Mouse (Mus musculus) cerebellum, adult (tissue): Measurements from ENCODE around the gene Map3k14.
"Not testable (repeated sequence)": the region's sequence is repeated elsewhere in the genome, so short reads cannot be mapped to it uniquely, and the experiment has no call there.

Experiments
- ATAC-seq: cut with Nextera tagmentation; 2 replicates; pipeline ENCODE4 v1.9.2; 2017; ENCODE audit warnings: mild to moderate bottlenecking, moderate library complexity, mixed read lengths; ENCODE audit not compliant: insufficient number of reproducible peaks, low FRiP score, low TSS enrichment

Map3k14 gene

DNA sequence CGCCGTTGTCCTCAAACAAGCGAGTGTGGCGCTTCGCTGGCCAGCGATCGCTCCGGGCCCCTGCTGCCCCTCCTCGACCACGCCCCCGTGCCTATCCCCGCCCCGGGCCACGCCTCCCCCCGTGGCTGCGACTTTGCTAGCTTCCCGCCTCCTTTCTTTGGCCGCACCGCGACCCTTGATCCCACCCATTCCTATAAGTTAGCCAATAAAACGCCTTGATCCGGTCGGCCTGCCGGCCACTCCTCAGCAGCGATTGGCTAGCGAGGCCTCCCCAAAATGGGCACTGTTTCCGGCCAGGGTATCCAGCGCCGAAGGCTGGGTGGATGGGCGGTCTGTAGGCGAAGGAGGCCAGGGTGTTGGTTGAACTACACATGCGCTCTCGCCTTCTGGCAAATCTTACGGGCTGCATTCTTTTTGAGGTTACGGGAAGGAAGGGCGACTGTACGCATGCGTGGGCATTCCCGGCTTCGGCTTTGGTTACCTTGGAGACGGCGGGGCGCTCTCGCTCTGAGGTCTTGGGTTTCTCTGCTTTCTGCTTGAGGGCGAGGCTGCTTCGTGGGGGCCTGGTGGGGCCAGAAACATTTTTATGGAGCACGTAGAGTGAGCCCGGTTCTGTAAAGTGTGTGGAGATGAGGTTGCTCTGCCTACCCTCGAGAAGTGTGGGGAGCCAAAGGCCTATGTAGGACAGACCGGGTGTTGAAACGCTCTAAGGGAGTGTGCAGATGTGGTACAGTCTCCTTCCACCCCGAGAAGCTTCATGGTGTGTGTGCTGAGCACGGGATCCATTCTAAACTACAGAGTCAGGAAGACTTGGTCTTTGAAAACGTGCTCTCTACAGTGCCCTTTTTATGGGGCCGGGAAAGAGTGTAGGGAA lies at the start of gene Map3k14:
TSS of gene Map3k14 (minus strand) at position 127 of the 874 bp plus-strand sequence.
- ATAC-seq: peak; percentile 96

DNA sequence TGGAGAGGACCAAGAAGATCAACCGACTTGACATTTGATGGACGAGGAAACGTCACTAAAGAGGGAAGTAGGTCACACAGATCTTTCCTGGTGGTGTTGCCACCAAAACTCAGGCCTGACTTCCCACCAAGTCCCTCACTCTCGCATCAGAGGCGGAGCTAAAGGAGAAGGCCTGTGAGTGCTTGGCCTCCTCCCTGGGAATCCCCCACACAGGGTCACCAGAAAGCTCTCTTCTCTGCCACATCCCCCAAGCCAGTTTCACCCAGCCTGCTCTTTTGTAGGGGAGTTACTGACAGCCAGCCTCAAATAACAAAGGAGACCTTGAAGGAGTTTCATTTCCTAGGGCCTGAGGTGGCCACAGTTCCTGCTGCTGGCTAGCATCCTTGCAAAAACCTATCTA lies 48.1 kb upstream of the Map3k14 start:
- ATAC-seq: no peak

DNA sequence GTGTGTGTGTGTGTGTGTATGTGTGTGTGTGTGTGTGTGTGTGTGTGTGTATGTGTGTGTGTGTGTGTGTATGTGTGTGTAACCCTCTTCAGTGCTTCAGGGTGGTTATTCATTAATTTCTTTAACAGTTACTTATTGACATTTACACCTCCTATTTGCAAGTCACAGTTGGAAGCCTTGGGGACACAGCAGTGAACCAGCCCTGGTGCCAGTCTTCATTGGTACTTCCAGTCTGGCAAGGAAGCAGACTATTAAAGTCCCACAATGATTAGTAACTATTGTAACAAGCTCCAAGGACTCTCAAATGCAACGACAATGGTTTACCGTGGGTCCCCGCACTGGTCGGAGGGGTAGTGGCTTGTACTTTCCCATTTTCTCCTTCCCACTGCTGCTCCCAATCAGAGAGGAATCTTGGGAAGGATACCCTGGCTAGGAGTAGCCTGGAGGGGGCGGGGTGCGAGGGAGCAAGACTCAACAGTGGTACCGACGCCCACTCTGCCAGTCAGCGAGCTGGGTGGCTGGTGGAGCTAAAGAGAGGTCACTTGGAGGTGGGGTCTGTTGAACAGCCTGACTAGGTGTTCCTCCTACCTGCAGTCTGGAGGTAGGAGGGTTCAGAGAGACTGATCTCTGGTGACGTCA lies 47.6 kb upstream of the Map3k14 start:
- ATAC-seq: no peak

DNA sequence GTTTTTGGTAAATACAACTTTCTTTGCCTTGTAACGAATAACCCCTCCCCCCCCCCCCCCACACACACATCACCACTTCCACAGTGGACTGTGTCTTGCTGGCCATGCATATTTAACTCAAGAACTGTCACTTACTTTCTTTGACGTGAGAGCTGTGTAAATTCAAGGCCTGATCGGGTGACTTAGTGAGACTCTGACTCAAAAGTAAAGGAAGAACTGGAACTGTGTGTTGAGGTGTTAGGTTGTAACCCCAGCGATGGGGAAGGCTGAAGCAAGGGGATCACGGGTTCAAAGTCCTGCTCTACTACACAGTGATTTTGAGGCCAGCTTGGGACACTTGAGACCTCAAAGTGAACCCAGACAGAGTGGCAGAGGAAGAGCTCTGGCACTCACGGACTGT lies 46.3 kb upstream of the Map3k14 start:
- no peak for ATAC-seq

DNA sequence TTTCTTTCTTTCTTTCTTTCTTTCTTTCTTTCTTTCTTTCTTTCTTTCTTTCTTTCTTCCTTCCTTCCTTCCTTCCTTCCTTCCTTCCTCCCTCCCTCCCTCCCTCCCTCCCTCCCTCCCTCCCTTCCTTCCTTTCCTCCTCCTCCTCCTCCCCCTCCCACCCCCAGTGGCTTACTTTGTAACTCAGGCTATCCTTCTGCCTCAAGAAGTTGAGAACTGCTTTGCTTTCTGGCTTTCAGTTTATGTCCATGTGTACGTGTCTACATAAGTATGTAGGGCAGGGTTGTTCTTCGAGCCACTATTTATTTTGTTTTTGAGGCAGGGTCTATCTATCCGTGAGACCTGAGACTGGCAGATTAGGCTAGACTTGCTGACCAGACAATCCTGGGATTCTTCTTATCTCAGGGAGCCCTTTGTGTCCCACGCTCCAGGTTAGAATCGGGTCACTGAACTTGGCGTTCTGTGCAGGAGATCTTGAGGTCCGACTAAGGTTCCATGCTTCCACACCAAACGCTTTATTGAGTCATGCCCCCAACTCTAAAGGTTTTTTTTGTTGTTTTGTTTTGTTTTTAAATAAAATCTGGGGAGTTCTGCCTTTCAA lies 45.5 kb upstream of the Map3k14 start:
- no peak for ATAC-seq

DNA sequence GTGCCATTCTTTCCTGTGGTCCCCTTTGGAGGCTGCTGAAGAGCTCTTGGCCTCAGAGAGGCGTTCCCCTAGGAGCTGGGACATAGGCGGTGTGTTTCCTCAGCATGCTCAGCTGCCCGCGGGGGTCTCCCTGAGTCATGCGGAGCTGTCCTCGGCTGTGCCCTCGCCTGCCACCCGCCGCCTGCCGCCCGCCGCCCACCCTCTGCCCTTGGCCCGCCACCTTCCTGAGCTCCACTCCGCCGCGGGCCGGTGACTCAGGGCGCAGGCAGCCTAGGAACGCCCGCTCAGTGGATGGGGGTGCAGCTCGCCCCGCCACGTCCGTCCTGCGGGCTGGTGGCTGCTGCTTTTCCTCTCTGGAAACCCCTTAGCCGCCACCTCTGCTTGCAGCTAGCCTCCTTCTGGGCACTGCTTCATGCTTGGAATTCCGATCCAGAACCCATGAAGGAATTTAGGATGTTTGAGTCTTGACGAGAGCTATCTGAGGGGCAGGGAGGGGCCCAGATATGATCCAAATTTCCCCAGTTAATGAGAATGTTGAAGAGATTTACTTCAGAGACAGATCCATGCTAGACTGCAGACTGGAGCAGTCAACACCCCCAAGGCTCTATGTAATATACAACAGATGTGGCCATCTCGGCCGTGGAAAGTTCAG lies 44.8 kb upstream of the Map3k14 start:
- no peak for ATAC-seq

DNA sequence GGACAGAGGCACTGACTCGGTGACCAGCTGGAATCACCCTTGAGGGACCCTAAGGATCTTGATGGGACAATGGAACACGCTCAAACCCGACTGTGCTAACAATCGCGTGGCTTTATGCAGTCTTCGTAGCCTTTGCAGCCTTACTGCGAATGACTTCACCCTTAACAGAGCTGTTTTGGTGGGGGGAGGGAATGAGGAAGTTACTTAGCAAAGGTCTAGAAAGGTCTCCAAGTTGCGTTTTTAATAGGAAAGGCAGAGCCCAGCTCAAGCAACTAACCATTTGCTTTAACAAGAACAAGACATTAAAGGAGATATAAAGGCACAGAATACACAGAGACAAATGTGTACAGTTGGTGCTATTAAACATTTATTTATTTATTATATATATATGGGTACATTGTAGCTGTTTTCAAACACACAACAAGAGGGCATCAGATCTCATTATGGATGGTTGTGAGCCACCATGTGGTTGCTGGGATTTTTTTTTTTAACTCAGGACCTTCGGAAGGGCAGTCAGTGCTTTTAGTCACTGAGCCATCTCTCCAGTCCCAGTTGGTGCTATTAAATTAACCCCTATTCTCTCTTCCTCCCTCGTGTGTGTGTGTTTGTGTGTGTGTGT lies 42.8 kb upstream of the Map3k14 start:
- ATAC-seq: no peak

DNA sequence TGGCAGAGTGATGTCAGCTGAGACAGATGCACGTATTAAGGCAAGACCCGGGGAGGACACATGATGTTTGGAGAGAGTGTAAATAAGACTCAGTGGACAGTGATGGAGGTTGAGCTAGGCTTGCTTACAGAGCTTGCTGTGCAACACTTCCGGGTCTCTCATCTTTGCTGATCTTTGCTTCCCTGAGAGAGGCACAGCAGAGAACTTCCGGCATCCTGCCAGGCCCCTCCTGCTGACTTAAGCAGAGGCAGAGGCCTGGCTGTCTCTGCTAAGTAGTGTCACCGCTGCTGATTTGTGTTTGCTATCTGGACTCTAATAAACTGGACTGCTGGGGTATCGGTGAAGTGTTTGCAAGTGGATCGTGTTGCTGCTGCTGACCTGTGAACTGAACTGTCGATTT lies 40.6 kb upstream of the Map3k14 start:
- no peak for ATAC-seq

DNA sequence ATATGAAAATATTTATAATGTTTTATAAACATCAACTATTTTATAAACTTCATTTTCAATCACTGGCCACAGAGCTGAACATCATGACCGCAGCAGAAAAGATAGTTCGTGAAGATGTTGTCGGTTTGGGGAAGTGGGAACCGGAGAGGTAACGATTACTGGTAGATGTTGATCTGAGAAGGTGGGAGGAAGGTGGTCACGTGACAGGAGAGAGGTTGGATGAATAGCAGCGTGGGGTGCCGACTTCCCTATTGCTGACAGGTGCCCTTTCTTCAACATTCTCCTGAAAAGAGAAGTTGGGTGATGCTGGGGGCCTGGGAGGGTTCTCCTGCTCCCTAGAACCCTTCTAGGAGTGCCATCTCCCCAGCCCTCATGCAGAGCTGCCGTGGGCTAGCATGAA lies 37.3 kb upstream of the Map3k14 start:
- no peak for ATAC-seq

DNA sequence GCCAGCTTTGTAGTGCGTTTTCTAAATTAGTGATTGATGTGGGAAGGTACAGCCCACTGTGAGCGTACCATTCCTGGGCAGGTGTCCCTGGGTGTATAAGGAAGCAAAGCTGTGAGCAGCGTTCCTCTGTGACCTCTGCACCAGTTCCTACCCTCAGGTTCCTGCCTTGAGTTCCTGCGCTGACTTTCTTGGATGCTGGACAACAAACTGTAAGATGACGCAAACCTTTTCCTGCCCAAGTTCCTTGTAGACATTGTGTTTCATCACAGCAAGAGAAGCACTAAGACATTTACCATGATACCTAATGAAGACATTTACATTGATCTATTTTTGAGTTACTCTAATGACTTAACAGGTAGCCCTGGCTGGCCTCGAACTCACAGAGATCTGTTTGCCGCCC lies 27.5 kb upstream of the Map3k14 start:
- ATAC-seq: no peak

DNA sequence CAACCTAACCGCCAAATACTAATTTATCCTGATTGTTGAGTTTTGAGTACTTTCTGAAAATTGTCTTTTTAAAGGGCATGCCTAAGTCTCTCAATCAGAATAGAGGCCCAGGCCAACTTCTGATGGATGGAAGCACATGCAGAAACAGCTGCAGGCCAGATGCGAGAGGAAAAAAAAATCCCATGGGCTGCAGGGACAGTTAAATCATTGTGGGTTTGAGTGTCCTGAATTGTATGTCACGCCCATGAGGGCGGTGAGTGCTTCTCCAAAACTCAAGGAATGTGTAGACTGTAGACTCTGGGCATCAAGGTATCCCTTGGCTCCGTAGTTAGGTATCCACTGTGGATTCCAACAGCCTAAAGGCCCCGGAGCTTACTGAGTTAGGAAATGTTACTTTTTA lies 26.8 kb upstream of the Map3k14 start:
- ATAC-seq: no peak

DNA sequence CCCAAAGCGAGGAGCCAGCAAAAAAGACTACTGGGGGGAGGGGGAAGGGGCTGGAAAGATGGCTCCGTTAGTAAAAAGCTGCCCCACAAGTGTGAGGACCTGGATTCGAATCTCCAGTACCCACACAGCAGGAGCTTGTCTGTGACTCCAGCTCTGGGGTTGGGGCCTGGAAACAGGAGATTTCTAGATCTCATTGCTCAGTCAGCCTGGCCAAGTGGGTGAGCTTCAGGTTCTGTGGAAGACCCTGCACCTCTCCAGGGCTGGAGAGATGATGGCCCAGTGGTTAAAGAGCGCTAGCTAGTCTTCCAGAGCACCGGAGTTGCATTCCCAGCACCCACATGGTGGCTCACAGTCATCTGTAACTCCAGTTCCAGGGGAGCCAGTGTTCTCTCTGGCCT lies 25.6 kb upstream of the Map3k14 start:
- ATAC-seq: no peak

DNA sequence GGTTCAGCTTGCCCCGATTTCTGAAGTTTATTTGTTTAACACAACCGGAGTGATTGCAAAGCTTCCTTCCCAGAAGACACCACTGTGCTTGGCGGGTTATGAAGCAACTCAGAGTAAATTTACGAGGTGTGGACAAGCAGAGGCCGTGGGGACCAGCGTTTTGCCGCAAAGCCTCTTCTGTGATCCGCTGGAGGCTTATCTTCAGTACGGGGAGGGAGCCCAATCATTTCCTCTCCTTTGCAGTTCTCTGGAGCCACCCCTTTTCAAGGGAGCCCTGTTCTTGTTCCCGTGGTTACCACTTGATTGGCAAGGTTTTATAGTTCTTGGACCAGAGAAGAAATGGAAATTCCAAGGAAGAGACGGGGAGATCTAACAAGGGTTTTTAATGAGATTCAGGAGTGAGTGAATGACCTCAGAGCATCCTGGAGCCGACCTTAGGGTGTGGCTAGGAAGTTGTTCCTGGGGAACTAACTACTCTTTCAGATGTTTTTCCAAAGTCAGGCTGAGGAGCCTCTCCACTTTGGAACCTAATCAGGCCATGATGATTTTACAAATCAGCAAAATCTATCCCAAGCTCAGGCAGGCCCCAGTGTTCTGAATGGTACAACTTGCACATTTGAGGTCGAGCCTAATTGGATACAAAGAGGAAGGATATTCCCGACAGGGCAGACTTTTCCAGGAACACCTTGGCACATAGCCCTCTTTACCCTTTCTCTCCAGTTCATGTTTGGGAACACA lies 25.0 kb upstream of the Map3k14 start:
- no peak for ATAC-seq

DNA sequence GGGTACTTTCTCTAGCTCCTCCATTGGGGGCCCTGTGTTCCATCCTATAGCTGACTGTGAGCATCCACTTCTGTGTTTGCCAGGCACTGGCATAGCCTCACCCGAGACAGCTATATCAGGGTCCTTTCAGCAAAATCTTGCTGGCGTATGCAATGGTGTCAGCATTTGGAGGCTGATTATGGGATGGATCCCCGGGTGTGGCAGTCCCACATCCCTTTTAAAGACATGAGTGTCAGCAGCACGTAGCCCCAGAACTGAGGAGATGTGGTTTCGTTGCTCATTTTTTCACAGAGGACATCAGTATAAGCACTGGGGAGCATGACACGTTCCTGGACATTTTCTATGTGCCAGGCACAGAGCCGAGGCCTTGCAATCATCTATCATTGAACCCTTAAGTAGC lies 23.6 kb upstream of the Map3k14 start:
- not testable (repeated sequence) for ATAC-seq

DNA sequence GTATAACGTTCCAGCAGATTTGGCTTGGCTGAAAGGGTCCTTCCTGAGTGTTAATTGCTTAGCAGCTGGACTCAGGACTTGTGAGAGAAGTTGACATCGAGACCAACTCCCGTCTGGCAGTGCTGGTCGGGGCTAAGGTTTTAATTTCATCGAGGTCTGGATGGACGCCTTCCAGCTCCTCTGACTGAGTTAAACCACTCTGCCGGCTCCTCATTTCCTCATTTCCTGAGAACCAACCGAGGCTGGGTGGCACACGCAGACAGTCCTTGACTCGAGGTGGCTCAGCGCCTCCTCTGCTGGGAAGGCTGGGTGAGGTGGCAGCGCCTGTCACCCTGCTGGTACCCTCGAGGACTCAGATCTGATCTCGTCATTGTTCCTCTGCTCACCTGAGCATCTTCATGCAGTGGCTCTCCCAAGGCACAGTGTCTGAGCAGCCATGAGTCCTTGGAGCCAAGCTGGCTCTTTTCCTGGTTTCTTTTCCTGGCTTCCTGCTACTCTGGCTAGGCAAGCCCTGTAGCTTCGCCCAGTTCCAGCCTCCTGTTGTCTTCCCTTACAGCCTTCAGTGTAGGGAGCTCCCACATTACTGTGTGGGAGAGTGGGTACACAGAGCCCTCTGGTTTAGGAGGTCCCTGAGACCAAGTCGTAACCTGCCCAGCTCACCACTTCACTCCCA lies 21.2 kb upstream of the Map3k14 start:
- ATAC-seq: no peak

DNA sequence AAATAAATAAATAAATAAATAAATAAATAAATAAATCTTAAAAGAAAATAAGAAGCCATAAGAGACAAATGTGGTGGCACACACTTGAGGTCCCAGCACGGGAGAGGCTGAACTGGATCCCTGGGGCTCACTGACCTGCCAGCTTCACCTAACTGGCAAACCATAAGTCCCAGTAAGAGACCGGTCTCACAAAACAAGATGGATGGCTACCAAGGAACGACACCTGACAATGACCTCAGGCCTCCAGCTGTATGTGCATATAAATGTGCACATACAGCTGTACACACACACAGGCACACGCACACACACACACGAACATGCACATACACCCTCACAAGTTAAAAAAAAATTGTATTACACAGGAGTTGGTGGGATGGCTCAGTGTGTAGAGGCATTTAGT lies 19.6 kb upstream of the Map3k14 start:
- ATAC-seq: no peak

DNA sequence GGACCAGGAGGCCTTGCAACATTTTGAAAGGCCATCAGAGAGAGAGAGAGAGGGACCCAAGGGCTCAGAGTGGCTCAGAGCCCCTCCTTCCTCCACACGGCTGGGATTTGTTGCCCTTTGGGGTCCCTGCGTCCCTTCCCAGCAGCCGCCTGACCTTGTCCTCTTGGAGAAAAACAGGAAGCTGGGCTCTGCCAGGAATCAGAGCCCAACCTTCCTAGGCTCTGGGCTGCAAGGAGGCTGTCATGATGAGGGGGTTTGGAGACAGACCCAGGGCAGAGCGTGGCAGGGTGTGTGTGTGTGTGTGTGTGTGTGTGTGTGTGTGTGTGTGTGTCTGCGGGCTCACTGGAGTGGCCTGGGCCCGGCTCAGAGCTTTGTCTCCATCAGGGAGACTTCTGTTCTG lies 18.7 kb upstream of the Map3k14 start:
- no peak for ATAC-seq

DNA sequence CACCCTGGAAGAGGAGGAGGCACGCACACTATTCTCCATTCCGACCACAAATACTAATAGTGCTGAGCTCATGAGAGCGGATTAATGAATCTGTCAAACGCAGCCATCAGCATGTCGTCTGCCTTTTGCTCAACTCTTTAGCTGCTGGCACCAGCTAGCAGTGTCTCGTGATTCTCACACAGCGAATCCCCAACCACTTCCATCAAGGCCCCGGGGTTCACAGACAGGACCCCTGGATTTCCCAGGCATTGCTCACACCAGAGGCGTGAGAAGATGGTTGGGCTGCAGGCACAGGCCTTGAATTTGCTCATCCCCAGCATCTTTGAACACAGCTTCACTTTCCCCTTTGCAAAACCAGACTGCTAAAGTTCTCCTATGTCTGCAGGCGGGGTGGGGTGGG lies 18.0 kb upstream of the Map3k14 start:
- no peak for ATAC-seq

DNA sequence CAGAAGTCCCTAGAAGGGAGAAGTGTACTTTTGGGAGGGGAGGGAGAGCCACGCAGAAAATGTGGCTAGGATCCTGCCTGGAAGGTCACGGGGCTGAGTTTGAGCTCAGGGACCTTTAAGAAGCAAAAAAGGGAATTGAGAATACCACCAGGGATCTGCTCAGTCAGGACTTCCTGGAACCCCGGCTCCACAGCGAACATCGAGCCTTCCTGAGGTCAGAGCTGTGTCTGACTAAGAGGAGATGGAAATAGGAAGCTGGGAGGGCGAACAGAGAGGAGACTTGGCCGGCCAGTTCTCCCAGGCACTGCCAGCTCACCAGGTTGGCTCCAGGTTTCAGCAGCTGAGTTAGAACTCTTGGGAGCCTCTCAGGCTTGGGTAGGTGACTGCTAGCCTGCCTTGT lies 14.5 kb upstream of the Map3k14 start:
- no peak for ATAC-seq
